Mouse (Mus musculus) layer of hippocampus, adult 9-11 months (tissue): Measurements from ENCODE around the gene Fads6.

Source experiments
- DNase-seq: peaks from one replicate; pipeline ENCODE4 v3.0.0; 2022

Gene Fads6

DNA sequence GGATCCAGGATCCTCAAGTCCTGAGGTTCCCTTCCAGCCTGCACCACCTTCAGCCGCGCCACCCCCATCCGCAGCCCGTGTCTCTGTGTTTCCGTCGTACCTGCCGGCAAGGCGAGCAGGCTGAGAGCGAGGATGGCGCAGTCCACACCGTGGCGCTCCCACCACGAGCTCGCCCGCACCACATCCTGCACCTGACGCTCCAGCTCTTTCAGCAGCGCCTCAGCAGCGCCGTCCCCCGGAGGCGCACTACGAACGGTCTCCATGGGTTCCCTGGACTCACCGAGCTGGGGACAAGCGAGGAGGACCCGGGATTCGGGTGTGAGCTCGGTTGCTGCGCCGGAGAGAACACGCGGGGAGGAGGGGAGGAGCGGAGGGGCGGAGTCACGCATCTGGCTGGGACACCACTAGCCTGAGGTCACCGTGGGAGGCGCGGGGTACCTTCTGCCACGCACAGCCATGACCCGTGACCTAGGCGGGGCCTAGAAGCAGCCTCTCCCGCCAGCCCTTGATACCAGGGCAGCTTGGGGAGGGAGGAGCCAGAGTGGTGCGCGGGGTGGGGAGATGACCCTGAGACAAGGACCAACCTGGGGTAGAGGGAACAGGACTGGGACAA is at the start of gene Fads6:
Gene Fads6, minus strand, starts transcription at position 450 of the 613 bp plus-strand sequence.
- peak; percentile 88 for DNase-seq

DNA sequence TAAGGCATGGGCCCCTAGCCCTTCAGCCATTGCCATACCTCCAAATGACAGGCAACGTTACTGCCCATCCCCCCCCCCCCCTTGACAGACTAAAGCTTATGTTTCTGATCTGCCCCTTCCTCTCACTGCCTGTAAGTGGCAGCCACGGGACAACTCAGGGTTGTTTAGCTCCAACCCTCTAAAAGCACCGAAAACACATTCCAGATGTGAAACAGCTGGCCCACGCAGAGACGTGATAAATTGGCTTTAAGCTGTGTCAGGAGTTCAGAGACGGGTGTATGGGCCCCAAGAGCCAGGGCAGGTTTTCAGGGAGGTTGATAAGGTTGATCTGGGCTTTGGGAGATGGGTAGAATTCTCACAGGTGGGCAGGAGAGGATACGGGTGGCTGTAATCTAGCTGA is 48.1 kb upstream of the Fads6 start:
- DNase-seq, result no peak

DNA sequence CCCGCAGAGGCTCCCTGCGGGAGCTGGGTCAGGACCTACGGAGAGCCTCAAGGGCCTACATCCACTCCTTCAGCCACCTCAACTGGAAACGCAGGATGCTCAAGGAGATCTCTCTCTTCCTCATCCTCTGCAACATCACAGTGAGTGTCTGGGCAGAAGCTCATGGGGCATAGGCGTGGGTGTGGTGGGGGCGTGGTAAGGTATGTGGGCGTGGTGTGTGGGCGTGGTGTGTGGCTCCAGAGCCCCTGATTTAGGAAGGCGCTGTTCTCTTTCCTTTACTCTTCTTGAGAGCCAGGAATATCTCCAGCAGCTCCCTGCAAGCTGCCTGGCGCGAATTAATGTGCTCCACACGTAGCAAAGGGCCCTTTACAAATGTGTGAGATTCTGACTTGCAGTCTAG is 47.5 kb upstream of the Fads6 start:
- DNase-seq, result no peak

DNA sequence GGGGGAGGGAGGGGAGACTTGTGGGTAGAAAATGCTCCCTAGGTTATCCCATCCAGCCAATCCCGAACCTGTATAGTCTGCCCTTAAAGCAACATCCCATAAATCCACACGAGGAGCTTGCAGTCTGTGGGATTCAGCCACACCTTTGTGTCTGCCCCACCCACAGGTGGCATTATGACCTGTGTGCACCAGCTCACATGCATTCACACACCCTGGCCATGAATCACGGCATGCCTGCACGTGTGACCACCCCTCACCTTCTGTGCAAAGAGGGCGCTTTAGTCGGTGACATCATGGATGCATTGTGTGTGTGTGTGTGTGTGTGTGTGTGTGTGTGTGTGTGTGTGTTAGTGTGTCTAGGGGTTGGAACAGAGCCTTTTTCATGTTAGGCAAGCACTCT is 44.4 kb upstream of the Fads6 start:
- no peak for DNase-seq

DNA sequence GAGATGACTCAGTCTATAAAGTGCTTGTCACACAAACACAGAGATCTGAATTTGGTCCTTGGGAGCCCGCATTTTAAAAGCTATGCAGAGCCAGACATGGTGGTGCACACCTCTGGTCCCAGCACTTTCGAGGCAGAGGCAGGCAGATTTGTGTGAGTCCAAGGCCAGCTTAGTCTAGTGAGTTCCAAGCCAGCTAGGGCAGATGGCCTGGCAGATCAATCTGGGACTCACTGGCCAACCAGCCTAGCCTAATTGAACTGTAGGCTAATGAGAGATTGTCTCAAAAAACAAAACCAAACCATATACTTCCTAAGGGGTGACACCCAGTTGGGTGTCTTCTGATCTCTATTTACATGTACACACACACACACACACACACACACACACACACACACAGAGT is 43.8 kb upstream of the Fads6 start:
- no peak for DNase-seq

DNA sequence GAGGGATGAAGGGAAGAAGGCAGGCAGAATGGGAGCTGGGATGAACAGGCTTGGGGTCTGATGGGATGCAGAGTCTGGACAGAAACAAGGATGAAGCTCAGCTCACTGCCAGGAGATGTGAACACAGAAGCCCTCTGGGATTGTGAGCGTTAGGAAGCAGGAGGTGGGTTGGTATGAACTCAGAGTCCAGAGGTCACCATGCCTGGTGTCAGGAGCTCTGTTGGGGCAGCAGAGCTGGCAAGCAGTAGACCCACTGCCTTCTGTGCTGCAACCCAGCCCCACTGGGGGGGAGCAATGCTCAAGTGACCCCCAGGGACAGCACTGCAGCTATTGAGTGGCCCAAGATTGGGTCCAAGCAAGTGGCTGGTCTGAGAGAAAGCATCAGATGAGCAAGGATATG is 40.4 kb upstream of the Fads6 start:
- DNase-seq, result no peak

DNA sequence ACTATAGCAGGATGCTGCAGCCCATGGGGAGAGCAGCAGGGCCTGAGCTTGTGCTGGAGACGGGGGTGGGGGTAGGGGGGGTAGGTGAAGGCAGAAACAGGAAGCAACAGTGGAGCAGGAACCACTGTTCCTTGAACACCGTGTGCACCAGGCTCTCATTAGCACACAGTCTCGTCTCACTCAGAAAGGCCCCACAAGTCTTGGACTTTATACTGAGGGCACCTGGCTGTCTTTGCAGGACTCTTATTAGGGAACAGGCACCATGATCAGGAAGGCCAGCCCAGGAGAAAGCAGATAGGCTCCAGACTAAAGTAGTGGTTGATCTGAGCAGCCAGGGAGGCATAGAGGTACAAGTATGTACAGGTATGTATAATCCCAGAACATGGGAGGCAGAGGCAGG is 39.9 kb upstream of the Fads6 start:
- DNase-seq, result no peak

DNA sequence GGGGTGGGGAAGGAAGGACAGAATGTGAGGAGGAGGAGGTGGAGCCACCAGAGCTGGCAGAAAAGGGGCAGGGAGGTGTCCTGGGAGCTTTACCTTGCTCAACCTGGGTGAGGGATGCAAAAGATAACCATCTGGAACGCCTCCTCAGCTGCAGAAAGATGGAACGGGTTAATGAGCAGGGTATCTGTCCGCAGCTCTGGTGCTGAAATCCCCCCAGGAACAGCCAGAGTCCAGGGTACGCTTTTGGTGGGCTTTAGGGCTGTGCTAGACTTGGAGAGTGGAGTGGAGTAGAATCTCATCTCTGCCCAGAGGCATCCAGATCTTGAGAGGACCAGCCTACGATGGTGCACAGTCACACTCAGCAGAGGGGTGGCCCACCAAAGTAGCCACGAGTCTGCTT is 38.7 kb upstream of the Fads6 start:
- no peak for DNase-seq

DNA sequence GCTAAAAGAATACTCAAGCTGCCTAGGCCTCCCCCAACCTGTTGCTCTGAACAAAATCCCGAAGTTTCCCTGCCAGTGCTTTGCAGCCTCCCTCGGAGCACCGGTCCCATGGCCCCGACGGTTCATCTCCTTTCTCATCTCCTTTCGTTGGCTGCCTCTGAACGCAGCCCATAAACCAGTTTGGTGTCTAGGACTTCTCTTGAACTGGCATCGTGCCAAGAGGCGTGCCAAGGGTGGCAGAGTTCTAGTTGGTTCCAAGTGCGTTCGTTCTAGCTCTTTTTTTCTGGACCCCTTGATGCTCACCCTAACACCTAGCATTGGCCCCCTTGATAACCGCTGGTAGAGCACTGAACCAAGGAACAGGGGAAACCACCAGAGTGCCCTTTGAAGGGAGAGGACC is 37.8 kb upstream of the Fads6 start:
- no peak for DNase-seq

DNA sequence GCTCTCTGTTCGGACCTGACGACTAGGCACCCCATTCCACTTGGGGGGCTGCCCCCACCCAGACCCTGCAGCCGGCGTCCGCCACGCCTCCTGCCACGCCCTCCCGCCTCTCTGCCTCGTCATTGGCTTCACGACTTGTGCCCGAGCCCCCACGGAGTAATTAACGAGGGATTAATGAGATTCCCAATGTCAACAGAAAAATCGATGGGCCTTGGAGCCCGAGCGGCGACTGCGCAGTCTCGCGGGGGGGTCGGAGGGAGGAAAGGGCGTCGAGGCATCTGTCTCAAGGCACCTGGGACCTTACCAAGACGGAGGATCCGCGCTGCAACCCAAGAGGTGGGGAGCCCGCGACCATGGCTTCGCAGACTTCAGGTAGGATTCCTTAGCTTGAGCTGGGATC is 37.1 kb upstream of the Fads6 start, which contains the start of gene Otop3:
Gene Otop3, plus strand, starts transcription at position 201 of the 400 bp plus-strand sequence.
- DNase-seq, result no peak

DNA sequence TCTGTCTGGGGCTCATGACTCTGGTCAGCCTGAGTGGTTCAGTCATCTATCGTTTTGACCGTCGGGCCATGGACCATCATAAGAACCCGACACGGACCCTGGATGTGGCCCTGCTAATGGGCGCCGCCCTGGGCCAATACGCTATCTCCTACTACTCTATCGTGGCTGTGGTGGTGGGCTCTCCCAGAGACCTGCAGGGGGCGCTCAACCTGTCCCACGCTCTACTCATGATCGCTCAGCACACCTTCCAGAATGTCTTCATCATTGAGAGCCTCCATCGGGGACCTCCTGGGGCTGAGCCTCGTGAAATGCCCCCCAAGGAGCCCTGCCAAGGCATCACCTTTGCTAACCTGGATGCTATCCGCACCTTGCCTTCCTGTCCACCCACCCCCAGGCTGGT is 31.9 kb upstream of the Fads6 start:
- DNase-seq, result no peak

DNA sequence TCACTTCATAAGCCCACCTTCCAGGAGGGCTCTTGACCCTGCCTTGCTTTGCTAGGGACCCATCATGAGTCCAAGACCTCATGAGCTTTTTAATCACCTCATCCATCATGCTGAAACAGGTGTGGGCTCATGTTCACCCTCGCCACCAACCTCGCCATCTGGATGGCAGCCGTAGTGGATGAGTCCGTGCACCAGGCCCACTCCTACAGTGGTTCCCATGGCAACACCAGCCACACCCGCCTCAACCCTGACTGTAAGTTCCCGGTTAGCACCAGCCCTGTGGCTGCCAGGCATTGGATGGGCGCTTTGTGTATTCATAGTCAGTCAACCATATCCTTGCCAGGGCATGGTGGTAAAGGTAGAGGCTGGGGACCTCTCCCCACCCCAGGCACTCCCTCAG is 29.3 kb upstream of the Fads6 start:
- DNase-seq, result peak; percentile 28

DNA sequence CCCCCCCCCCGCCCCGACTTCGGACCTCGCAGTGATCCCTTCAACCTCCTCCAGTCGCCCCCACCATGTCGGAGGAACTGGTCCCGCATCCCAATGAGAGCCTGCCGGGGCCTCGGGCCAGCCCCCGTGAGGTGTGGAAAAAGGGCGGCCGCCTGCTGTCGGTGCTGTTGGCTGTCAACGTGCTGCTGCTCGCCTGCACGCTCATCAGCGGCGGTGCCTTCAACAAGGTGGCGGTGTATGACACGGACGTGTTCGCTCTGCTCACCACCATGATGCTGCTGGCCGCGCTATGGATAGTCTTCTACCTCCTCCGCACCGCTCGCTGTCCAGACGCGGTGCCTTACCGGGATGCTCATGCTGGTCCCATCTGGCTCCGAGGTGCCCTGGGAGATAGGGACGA is 25.9 kb upstream of the Fads6 start:
- DNase-seq, result no peak

DNA sequence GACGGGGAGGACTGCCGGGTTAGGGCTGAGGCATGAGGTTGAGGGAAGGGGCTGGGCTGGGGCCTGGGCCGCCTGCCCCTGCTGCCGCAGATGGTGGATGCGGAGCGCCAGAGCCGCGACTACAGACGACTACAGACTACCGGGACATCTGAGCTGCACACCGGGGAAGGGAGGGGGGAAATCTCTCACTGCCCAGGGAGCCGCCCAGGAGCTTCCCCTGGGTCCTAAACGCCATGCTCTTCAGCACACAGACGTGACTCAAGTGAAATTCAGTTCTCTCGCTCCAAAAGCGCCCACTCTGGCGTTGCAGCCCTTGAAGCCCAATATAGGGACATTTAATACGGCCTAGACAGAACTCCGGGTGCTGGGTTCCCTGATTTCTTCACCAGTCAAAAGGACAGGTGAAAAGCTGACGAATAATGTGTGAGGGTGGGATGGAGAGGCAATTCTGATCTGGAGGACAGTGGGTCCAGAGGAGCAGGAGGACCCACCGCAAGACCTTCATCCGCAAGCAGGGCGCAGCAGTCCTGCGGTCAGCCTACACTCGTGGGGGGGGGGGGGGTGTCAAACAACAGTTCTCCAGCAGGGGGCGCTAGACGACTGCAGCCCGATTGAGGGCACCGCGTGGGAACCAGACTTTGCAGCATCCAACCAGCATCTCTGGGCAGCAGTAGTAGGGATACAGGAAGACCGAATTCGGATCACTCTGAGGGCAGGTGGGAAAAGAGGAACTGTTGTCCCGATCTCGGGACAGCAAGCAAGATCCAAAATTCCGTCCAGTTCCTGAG is 24.6 kb upstream of the Fads6 start, which contains the start of gene Ush1g:
Gene Ush1g, minus strand, starts transcription at position 136 of the 788 bp plus-strand sequence.
- peak; percentile 28 for DNase-seq

DNA sequence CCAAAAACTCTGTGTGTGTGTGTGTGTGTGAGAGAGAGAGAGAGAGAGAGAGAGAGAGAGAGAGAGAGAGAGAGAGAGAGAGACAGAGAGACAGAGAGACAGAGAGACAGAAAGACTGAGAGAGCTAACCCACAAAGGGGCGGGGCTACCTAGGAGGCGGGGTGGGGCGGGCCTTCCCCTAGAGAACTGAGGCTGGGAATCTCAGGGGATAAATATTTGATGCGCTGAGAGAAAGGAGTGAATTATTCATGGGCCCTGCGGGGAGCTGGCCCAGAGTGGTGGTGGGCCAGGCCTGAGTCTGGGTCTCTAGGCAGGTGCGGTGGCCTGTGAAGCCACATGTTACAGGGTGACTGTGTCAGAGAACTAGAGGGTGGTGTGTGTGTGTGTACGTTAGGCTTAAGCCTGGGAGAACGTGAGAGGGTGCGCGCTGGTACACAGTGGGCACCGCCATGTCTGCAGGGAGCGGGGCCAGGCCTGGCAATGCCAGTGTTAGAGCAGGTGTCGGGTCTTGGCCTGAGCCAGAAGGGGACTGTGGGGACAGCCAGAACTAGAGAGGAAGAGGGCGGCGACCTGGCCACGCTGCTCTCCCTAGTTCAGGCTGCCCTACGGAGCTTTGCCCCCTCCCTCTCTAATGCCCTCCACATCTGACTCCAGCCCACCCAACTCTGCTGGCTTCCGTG is 22.4 kb upstream of the Fads6 start:
- no peak for DNase-seq

DNA sequence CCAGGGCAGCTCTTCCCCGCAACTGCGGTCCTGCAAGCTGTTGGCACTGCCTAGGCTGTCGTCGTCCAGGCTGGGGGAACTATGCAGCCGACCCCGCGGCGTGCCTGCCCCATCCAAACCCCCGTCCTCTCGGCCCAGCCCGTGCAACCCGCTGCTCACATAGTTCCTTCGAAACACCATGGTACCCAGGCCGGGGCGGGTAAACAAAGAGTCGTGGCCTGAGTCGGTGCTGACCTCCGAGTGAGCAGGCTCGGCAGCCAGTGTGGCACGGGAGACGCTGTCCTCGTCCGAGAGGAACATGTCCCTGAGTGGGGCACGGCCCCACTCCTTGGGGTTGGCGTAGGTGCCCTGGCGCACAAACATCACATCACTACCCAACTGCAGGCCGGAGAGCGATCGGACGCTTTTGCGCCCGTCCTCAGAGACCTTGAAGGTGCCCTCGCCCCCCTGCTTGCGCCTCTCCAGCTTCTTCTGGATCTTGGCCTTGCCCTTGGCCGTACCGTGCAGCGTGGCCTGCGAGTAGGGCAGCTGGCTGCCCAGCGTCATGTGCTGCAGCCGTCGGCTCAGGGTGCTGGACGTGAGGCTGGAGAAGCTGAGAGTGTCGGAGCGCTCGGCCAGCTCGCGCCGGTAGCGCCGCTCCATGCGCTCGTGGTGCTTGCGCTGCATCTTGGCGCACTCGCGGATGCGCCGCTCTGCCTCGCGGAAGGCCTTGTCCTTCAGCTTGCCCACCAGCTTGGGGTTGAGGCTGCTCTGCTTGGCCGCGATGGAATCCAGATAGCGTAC is 21.0 kb upstream of the Fads6 start:
- DNase-seq, result no peak

DNA sequence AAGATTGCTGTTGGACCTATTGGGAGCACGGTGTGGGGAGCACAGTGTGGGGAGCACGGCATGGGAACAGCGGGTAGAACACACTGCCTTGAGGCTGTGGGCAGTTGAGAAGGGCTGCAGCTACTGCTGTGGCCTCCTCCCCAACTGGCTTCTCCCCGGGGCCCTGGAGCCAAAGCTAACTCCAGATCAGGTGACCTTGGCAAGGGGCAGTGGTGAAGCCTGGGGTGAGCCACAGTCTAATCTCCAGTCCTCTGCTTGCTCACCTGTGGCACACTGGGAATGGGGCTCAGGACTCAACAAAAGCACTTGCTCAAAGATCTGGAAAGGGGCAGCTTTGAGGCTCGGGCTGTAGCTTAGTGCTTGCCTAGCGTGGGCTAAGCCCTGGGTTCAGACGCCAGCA is 19.7 kb upstream of the Fads6 start:
- no peak for DNase-seq

DNA sequence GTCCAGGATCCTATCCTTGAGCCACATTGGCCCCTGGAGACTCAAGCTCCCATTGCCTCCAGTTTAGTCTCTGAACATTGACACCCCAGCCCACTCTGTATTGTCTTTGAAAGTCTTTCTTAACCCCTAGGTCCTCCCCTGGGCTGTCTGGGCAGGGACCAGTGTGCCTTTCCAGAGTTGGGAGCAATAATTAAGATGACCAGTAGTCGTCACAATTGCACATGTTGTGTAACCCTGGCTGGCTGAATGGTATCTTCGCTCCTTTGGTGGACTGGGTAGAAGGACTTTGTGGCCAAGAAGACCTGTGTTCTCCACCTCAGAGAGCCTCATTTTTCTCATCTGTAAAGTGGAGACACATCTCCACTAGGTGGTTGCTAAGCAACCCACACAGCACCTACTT is 16.8 kb upstream of the Fads6 start:
- DNase-seq, result no peak

DNA sequence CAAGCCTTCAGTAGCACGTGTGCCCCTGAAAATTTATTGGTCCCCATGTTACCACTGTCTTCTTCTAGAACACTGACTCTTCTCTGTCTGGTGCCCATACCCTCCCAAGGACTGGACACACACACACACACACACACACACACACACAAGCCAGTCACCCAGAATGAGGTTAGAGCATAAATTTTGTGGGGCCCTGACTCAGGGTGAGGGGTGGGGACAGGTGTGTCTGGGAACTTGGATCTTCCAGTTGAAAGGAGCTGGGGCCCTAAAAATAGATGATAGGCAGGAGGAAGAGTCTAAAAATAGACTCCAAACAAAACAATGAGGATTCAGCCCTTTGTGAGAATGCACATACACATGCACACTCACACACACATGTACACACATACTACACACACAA is 11.3 kb upstream of the Fads6 start:
- DNase-seq, result no peak

DNA sequence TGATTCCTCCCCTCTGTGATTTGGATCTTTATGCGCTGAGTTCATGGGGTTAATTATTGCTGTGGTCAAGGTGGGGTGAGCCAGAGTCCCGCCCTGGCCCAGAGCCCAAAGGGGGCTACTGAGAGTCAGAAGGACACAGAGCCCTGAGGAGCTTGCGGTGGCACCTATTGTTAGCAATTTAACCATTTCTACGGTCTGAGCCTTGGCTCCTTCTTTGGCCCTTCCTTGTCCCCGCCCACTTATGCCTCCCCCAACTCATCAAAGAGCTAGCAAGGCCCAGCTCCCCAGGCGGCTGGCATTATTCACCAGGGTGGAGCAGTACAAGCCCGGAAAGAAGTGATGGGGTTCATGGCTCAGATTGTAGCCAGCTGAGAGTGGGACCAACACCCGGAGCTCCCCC is 9.4 kb upstream of the Fads6 start, which contains the start of gene Otop2:
Gene Otop2, plus strand, starts transcription at position 301 of the 400 bp plus-strand sequence.
- DNase-seq, result no peak

DNA sequence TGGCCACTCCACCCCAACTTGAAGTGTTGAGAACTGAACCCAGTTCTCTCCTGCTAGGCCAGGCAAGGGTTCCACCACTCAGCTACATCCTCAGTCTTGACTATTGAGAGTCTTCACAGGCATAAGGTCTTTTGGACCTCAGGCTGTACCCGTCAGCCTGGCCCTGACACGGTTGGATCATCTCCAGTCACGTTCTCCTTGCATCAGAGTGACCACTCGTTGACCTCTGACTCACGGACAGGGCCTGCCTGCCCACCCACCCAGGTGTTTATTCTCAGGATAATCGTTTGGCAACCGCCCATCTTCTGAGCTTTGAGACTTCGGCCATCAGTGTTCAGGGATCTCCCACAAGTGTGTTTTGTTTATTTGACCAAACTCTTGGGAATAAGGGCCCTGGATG is 5.7 kb upstream of the Fads6 start:
- no peak for DNase-seq

DNA sequence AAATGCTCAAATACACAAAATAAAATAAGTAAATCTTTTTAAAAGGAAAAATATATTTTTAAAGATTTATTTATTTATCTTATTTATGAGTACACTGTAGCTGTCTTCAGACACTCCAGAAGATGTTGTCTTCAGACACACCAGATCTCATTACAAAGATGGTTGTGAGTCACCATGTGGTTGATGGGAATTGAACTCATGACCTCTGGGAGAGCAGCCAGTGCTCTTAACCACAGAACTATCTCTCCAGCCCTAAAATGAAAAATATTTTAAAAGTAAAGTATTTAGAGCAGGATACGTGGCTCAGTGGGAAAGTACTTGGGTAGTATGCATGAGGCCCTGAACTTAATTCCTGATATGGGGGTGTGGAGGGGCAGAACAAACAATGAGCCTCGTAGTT is 3.9 kb upstream of the Fads6 start:
- no peak for DNase-seq

DNA sequence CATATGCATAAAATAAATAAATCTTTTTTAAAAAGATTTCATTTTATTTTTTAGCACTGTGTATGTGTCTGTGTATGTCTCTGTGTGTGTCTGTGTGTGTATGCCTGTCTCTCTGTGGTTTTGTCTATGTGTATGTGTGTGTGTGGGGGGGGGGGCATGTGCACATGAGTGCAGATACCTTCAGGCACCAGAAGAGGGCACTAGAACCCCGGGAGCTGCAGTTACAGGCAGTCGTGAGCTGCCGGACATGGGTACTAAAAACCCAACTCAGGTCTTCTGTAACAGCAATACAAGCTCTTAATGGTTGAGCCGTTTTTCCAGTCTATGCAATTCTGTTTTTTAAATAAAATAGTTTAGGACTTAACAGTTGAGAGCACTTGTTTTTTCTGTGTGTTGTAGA is 3.3 kb upstream of the Fads6 start:
- no peak for DNase-seq
